Mouse (Mus musculus) thymus, postnatal 25 days (tissue): ENCODE results near the gene Bckdha.

Experiments
- DNase-seq: peaks from one replicate; pipeline ENCODE4 v3.0.0; 2022

The Bckdha gene

GRCm38 (mm10) chr7:25644631-25645030 is 14.2 kb downstream of the Bckdha start:
- no peak for DNase-seq

GRCm38 (mm10) chr7:25644136-25644535 is 14.6 kb downstream of the Bckdha start:
- DNase-seq, result no peak

- no peak for DNase-seq
Measured at GRCm38 (mm10) chr7:25639754-25640153, 19.0 kb downstream of the Bckdha start.

DNA sequence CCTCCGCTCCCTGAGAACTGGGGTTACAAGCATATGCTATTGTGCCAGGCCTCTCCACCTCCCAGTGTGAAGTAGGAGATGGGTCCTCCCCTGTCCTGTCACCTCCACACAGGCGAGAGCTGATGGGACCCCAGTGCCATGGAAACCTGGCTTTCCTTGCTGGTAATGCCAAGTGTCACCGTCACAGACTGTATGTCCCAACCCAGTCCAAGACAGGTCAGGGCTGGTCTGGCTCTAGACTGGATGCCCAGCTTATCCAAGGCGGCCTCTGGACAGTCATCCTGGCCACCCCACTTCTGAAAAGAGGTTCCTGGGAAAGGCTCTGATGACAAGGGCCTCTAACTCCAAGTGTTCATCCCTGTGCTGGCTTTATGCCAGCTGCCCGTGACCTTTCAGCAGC is 21.7 kb downstream of the Bckdha start:
- no peak for DNase-seq

DNA sequence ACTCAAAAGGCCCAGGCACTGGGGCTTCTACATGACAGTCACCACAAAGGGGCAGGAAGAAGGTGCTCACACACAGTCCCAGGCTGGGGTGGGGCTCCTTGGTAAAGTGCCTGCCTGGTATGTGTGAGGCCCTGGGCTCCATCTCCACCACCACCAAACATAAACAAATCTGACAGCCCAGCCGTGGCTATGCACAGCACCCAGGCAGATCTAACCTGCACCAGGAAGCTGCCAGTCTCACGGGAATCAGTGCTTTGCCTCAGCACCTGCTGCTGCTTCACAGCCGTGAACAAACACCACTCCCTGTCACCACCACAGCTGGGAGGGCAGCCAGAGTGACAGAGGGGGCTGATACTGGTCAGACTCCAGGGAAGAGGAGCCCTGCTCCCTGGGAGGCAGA is 22.4 kb downstream of the Bckdha start:
- DNase-seq, result peak; percentile 52

- no peak for DNase-seq
Measured at GRCm38 (mm10) chr7:25632679-25633078, 26.1 kb downstream of the Bckdha start.

DNA sequence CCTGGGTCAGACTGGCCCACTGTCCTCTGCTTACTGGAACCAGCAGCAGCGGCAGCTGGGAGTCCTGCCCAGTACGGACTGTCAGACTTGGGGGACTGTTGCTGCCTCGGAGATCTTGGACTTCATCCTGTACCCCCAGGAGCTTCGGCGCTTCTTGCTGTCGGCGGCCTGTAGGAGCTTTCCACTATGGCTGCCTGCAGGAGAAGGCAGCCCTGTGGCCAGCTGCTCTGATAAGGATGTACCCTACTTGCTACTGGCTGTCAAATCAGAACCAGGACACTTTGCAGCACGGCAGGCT is 30.5 kb downstream of the Bckdha start:
- DNase-seq, result no peak

- DNase-seq, result peak; percentile 77
Measured at GRCm38 (mm10) chr7:25627431-25628322, 31.1 kb downstream of the Bckdha start.

DNA sequence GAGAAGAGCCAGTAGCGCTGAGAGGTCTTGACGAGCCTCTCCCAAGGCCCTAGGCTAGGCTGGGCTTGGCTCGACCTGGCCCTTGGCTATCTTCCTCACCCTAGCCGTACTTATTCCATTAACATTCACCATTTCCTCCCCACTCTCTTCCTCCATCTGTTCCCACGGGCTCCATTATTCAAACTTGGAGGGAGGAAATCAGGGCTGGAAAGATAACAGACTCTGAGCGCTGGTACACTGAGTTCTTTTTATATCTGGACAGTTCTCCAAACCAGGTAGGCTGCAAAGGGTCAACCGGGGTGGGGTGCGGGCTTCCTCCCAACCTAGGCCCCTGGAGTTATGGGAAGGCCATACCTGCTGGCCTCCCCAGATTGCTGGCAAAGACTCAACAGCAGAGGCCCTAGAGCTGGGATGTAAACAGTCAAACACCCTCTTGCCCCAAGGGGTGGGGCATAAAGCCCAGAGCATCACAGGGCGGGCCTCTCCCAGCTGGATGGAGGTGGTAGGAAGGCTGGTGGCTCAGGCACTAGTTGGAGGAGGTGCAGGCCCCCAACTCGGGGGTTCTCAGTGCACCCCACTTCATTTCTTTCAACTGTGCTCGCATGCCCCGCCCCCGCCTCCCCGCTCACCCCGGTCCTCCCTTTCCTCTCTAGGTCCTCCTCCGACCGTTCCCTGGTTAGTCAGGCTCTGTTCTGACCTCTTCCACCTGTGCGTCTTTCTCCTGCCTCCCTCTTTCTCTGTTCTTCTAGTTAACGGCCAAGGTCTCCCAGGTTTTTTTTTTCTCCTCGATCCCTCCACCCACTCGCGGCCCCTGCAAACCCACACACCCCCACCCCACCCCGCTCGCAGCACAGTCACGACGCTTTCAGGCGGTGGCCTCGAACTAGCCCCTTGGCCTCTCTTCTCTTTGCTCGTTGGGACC is 32.0 kb downstream of the Bckdha start, which contains the start of gene B3gnt8:
TSS of gene B3gnt8 (plus strand) at position 146 of the 922 bp plus-strand sequence.
- peak; percentile 62 for DNase-seq

- DNase-seq, result peak; percentile 69
Measured at GRCm38 (mm10) chr7:25625594-25626250, 33.1 kb downstream of the Bckdha start.

DNA sequence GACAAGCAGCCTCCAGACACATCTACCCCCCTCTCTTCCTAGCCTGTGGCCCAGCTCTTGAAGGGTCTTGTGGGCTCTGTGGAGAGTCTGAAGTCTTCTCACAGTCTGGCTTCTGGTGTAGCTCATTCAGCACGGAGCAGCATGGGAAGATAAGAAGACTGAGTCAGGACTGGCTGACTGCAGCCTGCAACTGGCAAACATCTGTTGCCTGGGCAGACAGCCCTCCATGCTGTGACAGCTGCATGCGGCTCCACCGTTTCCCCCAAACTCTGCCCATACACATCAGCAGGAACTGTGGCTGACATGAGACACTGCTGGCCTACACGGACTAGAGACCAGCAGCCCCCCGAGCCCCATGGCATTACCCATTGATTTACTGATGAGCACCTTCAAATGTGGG is 33.9 kb downstream of the Bckdha start:
- DNase-seq, result no peak

- DNase-seq, result no peak
Measured at GRCm38 (mm10) chr7:25623857-25624370, 34.9 kb downstream of the Bckdha start.

DNA sequence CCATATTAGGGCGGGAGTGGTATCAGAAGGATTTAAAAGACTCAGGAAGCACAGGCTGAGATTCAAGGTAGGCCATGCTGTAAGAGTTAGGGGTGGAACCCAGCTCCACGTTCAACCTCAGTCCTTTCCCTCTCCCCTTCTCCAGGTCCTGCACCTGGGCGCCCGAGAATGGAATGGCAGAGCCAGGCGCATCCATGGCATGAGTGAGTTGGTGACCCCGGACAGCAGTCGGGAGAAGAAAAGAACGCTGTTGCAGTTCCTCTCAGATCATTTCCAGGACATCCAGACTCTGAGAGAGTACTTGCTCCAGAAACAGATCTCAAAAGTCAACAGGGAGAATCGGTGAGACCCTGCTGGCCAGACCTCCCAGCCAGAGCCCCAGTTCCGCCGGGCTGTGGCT is 38.0 kb downstream of the Bckdha start:
- no peak for DNase-seq

DNA sequence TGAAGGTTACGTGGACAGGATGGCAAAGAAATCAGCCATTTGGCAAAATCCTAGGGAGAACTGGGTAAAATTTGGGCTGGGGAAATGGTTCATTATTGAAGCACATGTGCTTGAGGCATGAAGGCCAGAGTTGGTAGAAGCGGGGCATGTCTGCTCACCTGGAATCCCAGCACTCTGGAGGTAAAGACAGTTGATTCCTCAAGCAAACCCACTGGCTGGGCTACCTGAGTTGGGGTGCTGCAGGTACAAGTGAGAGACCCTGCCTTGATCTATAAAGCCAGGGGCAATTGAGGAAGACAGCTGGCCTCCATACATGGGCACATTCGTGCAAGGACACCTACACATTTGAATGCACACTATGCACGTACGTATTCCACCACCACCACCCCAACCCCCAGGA is 38.7 kb downstream of the Bckdha start:
- DNase-seq, result no peak

DNA sequence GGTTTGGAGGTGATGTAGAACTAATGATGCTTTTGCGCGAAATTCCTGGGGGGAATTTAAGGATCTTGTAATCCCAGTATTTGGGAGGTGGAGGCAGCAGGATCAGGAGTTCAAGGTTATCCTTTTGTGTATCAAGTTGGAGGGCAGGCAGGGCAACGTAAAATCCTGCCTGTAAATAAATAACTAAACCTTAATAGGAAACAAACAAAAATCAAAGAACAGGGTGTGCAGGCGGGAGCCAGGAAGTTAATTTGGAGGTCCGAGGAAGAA is 39.1 kb downstream of the Bckdha start:
- no peak for DNase-seq

DNA sequence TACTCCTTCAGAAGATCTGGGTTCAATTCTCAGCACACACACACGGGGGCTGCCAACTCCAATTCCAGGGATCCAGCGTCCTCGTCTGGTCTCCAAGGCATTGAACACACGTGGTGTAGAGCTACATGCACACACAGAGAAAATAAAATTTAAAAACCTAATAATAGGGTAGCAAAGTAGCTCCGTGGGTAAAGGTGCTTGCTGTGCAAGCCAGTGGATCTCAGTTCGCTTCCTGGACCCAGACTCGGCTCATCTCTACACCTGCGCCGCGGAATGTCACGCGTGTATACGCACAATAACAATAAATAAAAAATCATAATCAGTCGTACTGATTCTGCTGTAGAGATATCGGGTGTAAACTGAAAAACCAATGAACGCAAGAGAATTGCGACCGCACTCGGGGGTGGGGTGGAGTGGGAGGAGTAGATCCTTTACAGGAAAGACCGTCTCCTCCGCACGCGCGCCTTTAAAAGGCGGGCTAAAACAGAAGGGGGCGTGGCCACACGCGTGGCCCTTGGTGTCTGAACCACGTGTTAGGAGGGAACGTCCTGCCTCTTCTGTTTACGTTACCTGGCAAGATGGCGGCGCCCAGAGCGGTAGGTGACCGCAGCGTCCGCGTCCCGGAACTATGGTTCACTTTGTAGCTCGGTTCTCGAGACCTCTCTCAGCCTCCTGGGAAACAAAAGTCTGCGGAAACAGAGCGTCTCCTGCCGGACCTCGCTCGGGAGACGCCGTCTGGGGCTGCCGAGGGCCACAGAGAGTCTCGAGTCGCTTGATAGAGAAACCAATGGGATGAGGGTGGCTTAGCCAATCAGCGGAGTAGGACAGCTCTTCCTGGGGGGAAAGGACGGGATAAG is 39.7 kb downstream of the Bckdha start, which contains the start of gene Dmac2:
TSS of gene Dmac2 (plus strand) at position 550 of the 857 bp plus-strand sequence.
- peak; percentile 94 for DNase-seq

DNA sequence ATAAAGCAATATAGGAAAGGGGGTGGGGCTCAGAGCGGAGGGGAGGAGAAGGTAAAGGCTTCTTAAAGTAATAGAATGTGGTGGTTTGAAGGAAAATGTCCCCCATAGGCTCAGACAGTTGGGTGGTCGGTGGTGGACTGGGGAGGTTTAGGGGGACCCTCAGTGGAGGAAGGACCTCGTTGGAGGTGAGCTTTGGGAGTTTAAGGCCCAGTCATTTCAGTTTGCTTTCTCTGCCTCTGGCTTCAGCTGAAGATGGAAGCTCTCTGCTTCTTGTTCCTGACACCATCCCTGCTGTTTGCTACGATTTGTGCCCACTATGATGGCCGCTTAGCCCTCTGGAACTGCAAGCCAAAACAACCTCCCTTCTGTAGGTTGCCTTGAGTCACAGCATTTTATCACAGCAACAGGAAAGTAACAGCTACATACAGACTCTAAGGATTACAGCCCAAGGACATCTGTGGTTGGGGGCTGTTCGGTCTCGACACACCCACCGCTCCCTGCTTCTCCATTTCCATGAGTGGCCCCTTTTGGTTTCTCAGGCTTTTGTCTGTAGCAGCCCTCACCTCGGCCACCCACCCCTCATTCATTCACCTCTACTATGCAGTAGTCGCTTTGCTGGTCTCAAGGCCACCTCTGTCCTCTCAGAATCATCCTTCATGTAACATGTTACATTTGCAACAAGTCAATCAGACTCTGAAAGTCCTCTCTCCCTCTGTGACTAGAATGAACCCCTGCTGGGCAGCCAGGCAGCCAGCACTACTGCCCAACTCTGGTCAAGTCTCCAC is 41.2 kb downstream of the Bckdha start:
- no peak for DNase-seq

DNA sequence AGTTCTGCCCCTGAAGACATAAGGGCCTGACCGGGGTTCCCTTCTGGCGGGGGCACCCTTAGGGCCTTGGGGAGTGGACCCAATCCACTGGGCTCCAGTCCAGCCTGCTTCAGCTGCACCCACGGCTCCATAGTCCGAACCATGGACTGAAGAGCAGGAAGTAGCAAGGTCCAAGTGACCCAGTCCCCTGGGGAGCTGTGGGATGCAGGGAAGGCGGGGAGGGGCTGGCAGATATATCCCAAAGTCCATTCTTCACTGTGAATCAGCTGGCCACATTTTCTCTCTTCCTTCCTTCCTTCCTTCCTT is 43.1 kb downstream of the Bckdha start, which contains the start of gene Erich4:
TSS of gene Erich4 (minus strand) at position 187 of the 306 bp plus-strand sequence.
- no peak for DNase-seq

- DNase-seq, result no peak
Measured at GRCm38 (mm10) chr7:25614831-25615705, 43.7 kb downstream of the Bckdha start.

- no peak for DNase-seq
Measured at GRCm38 (mm10) chr7:25614086-25614485, 44.7 kb downstream of the Bckdha start.
